21 mouse cellular contexts compared by ENCODE assay signal in genomic region chr2:38468845-38469244, GRCm38 (mm10).
"Had no signal": no experiment of that assay in that cellular context is flagged by ENCODE, and none has a peak within 500 bp of the region (broad histone marks: within the 10 kb centered on the region; RNA-seq: fewer than 3 reads in every experiment).

No protein-coding gene starts in this region.

- H3K27ac ChIP-seq: kidney, embryonic 15.5 days; layer of hippocampus, adult 2 months; limb, embryonic 10.5 days; limb, embryonic 13.5 days; liver, embryonic 12.5 days; liver, embryonic 15.5 days; neural tube, embryonic 13.5 days had no signal

- H3K4me1 ChIP-seq: limb, embryonic 13.5 days; neural tube, embryonic 13.5 days had no signal

- H3K27me3 ChIP-seq: kidney, embryonic 15.5 days; limb, embryonic 13.5 days; liver, embryonic 12.5 days; liver, embryonic 15.5 days; neural tube, embryonic 13.5 days had no signal

- H3K9ac ChIP-seq: kidney, embryonic 15.5 days; limb, embryonic 13.5 days; liver, embryonic 12.5 days; liver, embryonic 15.5 days; neural tube, embryonic 13.5 days had no signal

- H3K36me3 ChIP-seq: kidney, embryonic 15.5 days; limb, embryonic 10.5 days; limb, embryonic 13.5 days; liver, embryonic 12.5 days; liver, embryonic 15.5 days; neural tube, embryonic 13.5 days had no signal

- H3K9me3 ChIP-seq: kidney, embryonic 15.5 days; limb, embryonic 10.5 days; limb, embryonic 13.5 days; liver, embryonic 12.5 days; liver, embryonic 15.5 days; neural tube, embryonic 13.5 days had no signal

- ATAC-seq: liver, embryonic 12.5 days had no signal

- DNase-seq: kidney, adult 8-10 months; kidney, postnatal 10 days; kidney, postnatal 4 days; layer of hippocampus, adult 9-11 months; liver; lung, adult 2 months; lung, postnatal 14 days; lung, postnatal 4 days; midbrain, embryonic 14.5 days; retina, postnatal 1 day; right cerebral cortex, postnatal 25 days; thymus, adult 18-20 months; thymus, postnatal 36 days had no signal

- H3K4me3 ChIP-seq: kidney, embryonic 15.5 days; layer of hippocampus, adult 2 months; limb, embryonic 10.5 days; limb, embryonic 13.5 days; liver, embryonic 12.5 days; liver, embryonic 15.5 days; neural tube, embryonic 13.5 days had no signal

- H3K4me2 ChIP-seq: kidney, embryonic 15.5 days; limb, embryonic 13.5 days; liver, embryonic 12.5 days; liver, embryonic 15.5 days; midbrain, embryonic 11.5 days; neural tube, embryonic 13.5 days had no signal
